Mouse (Mus musculus): ENCODE results near the gene Gm28372. TPM values are rescaled to one million over a fixed set of nuclear protein-coding genes. Genes with fewer than 3 reads are reported as not detected.

The Gm28372 gene
- total and polyA plus RNA-seq, 2 experiments from 2014 or later, result 0.20 TPM; not detected in 1

DNA sequence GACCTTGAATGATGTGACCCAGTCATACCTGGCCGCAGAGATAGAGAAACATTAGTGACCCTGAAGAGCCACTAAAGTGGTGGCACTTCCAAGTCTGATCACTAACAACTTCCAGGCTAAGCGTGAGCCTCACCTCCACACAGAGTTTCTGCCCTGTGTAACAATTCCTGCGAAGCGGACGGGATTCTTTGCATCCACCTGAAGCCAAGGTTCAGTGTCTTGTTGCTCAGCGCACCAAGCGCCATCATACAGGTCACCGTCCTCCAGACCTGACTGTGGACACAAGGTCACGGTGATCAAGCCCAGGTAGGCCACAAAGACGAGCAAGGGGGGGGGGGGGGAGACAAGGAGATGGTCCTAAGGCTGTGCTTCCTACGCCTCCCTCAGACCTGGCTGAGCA, 9.3 kb upstream of the Gm28372 start:
- H3K9me3 ChIP-seq (ENCODE audit: low read length), result no peaks in the 10 kb centered on the region
- peaks cover 3% of the 10 kb centered on the region; the same call in 1 of the 2 replicates for H3K4me1 ChIP-seq (ENCODE audit: insufficient read depth, low read length)
- H3K4me2 ChIP-seq (ENCODE audit: low read depth, low read length), result no peak overlapping the region
- H3K27ac ChIP-seq, result no peak overlapping the region
- H3K4me3 ChIP-seq (ENCODE audit: low read length), result no peak overlapping the region
- ATAC-seq, result no peak
- no peak overlapping the region for H3K9ac ChIP-seq (replicated peaks; ENCODE audit: low read length)
- DNase-seq (ENCODE audit: low spot score), result no peak
- WGBS, result 96% methylated on average over 11 of the region's 11 CpGs
- H3K27me3 ChIP-seq (ENCODE audit: insufficient read depth, low read length), result no peaks in the 10 kb centered on the region
- H3K36me3 ChIP-seq (ENCODE audit: insufficient read depth, low read length), result peaks cover 10% of the 10 kb centered on the region; the same call in 1 of the 2 replicates
- TF ChIP-seq CTCF (IDR thresholded peaks at IDR 0.05; ENCODE audit: low read depth), result no peak

DNA sequence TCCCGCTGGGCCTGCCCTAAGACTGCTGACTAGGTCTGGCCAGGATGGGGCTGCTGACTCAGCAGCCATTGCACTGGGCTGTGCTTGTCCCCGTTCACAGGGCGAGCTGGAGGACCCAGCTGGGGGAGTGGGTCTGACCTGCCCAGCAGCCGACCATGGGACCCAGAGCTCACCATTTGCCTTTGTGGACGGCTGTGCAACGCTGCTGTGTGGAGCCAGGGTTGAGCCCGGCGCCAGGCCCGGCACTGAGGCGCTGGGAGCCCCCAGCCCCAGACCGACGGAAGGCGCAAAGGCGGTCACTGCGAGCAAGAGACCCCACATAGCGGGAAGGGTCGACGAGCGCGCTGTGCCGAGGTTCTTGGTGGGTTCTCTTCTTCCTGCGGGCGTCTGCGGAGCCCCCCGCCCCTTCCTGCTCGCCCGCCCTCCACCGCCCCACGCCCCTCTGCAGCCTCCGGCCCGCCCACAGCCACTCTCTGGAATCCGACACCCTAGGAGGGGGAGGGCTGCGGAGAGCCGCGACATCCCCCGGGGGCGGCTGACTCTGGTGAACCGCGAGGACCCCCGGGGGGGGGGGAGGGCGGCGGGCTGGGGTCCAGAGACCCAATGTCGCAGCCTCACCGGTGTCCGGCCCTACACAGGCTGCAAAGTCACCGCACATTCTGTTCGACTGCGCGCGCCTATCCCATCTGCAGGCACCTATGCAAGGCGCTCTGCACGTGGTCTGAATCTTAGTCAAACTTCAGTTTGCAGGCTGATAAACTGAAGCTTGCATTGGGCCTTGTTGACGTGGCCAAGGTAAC, 7.7 kb upstream of the Gm28372 start, which contains the start of gene Cpxm1:
Gene Cpxm1 (minus strand): TSS at position 389 of the 800 bp plus-strand sequence.
- ATAC-seq (peak; percentile 85), DNase-seq (ENCODE audit: low spot score) (peak; percentile 40)
- no peaks in the 10 kb centered on the region for H3K9me3 ChIP-seq (ENCODE audit: low read length)
- peak within 1 kb of the TSS; percentile 52 for H3K4me3 ChIP-seq (ENCODE audit: low read length)
- TF ChIP-seq CTCF (IDR thresholded peaks at IDR 0.05; ENCODE audit: low read depth), result no peak
- WGBS, result under 1% methylated on average over 40 of the region's 53 CpGs
- H3K4me1 ChIP-seq (ENCODE audit: insufficient read depth, low read length), result peaks cover 3% of the 10 kb centered on the region; the same call in 1 of the 2 replicates
- peak within 1 kb of the TSS; percentile 94 for H3K4me2 ChIP-seq (ENCODE audit: low read depth, low read length)
- peaks cover 7% of the 10 kb centered on the region; the same call in 1 of the 2 replicates for H3K36me3 ChIP-seq (ENCODE audit: insufficient read depth, low read length)
- peak within 1 kb of the TSS; percentile 57 for H3K9ac ChIP-seq (replicated peaks; ENCODE audit: low read length)
- no peak within 1 kb of the TSS for H3K27ac ChIP-seq
- H3K27me3 ChIP-seq (ENCODE audit: insufficient read depth, low read length), result no peaks in the 10 kb centered on the region

DNA sequence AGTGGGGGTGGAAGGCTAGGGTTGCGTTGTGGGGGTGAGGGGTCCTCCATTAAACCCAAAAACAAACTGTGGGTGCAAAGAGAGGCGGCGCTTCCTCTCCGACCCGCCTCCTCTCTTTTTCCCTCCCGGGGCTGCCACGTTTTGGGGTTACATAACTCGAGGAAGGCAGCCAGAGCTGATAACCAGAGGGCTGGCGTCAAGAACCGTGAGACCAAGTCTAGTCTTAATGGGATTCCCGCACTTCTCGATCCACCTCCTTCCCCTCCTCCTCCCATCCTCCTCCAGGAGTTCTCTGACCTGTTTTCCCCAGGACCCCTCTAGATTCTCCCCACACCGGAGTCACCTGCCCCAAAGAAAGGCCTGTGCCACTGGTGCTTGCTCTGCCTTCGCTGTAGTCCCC, 6.9 kb upstream of the Gm28372 start:
- DNase-seq (ENCODE audit: low spot score), result no peak
- H3K9ac ChIP-seq (replicated peaks; ENCODE audit: low read length), result no peak overlapping the region
- H3K4me1 ChIP-seq (ENCODE audit: insufficient read depth, low read length), result peaks cover 3% of the 10 kb centered on the region; the same call in 1 of the 2 replicates
- H3K27ac ChIP-seq, result no peak overlapping the region
- peak overlapping the region; percentile 94 for H3K4me2 ChIP-seq (ENCODE audit: low read depth, low read length)
- H3K4me3 ChIP-seq (ENCODE audit: low read length), result peak overlapping the region; percentile 52
- H3K9me3 ChIP-seq (ENCODE audit: low read length), result no peaks in the 10 kb centered on the region
- peaks cover 5% of the 10 kb centered on the region; the same call in 1 of the 2 replicates for H3K36me3 ChIP-seq (ENCODE audit: insufficient read depth, low read length)
- ATAC-seq, result no peak
- H3K27me3 ChIP-seq (ENCODE audit: insufficient read depth, low read length), result no peaks in the 10 kb centered on the region
- 21% methylated on average over 14 of the region's 14 CpGs for WGBS
- TF ChIP-seq CTCF (IDR thresholded peaks at IDR 0.05; ENCODE audit: low read depth), result no peak

DNA sequence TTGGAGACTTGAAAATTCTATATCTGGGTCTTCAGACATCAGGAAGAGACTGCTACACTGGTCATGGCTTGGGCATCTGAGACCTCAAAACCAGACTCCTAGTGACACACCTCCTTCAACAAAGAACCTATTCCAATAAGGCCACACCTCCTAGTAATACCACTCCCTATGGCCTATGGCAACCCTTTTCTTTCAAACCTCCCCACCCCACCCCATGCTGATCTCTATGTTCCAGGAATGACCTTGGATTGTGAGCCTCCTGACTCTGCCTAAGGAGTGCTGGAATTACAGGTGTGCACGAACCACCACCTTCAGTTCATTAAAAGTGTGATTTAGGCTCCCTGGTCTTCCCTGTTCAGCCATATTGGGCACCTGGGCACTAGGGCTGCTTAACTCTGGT, 5.0 kb upstream of the Gm28372 start:
- 96% methylated on average over 1 of the region's 1 CpGs for WGBS

DNA sequence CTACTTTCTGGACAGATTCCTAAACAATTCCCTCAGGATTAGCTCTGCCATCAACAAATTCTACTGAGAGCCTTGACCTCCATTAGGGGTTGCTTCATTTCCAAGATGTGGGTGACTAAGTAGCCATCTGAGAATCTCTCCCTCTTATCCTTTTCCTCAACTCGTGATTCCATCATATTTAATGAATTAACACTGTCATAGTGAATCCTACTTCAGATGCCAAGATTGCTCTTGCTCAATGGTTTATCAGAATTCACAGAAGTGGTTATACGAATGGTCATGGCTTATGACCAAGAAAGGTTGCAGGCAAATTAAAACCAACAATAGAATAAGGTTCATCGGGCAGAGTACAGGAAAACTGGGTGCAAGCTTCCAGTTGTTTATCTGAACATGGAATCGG, 3.1 kb upstream of the Gm28372 start:
- H3K9me3 ChIP-seq (ENCODE audit: low read length), result no peaks in the 10 kb centered on the region
- H3K36me3 ChIP-seq (ENCODE audit: insufficient read depth, low read length), result no peaks in the 10 kb centered on the region
- H3K4me3 ChIP-seq (ENCODE audit: low read length), result no peak overlapping the region
- H3K9ac ChIP-seq (replicated peaks; ENCODE audit: low read length), result no peak overlapping the region
- no peak for TF ChIP-seq CTCF (IDR thresholded peaks at IDR 0.05; ENCODE audit: low read depth)
- H3K27ac ChIP-seq, result no peak overlapping the region
- WGBS, result 83% methylated on average over 4 of the region's 4 CpGs
- H3K27me3 ChIP-seq (ENCODE audit: insufficient read depth, low read length), result no peaks in the 10 kb centered on the region
- ATAC-seq (no peak), DNase-seq (ENCODE audit: low spot score) (no peak)
- H3K4me1 ChIP-seq (ENCODE audit: insufficient read depth, low read length), result peaks cover 3% of the 10 kb centered on the region; the same call in 1 of the 2 replicates
- no peak overlapping the region for H3K4me2 ChIP-seq (ENCODE audit: low read depth, low read length)

More for the DNA sequence above, 5.0 kb upstream of the Gm28372 start:
- ATAC-seq (no peak), DNase-seq (ENCODE audit: low spot score) (no peak)
- TF ChIP-seq CTCF (IDR thresholded peaks at IDR 0.05; ENCODE audit: low read depth), result no peak
- Histone ChIP-seq H3K27ac (no peak overlapping the region), H3K4me1 (ENCODE audit: insufficient read depth, low read length) (peaks cover 3% of the 10 kb centered on the region; the same call in 1 of the 2 replicates), H3K36me3 (ENCODE audit: insufficient read depth, low read length) (no peaks in the 10 kb centered on the region), H3K27me3 (ENCODE audit: insufficient read depth, low read length) (no peaks in the 10 kb centered on the region), H3K4me3 (ENCODE audit: low read length) (no peak overlapping the region), H3K9ac (replicated peaks; ENCODE audit: low read length) (no peak overlapping the region), H3K9me3 (ENCODE audit: low read length) (no peaks in the 10 kb centered on the region), H3K4me2 (ENCODE audit: low read depth, low read length) (no peak overlapping the region)

DNA sequence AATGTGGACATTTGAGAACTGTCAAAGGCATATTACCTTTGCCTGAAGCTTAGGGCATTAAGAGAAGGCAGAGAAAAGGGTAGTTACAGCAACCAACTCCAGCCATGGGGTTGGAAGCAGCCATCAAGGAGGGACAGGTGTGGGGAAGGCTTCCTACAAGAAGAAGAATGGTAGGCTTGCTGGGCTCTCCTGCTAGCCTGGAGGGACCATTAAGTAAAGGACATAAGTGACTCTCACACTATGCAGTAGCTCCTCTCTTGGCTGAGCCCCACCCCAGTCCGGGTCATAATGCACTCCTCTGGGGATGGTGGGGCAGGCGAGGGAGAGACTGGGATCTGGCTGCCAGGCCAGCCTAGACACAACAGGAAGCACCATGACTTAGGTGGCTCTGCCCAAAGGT, 1.1 kb downstream of the Gm28372 start, which contains the start of gene Tmem239:
Gene Tmem239 (plus strand): TSS at position 301 of the 400 bp plus-strand sequence.
- no peak for DNase-seq (ENCODE audit: low spot score)
- H3K27ac ChIP-seq, result no peak within 1 kb of the TSS
- no peaks in the 10 kb centered on the region for H3K9me3 ChIP-seq (ENCODE audit: low read length)
- H3K9ac ChIP-seq (replicated peaks; ENCODE audit: low read length), result no peak within 1 kb of the TSS
- H3K4me3 ChIP-seq (ENCODE audit: low read length), result no peak within 1 kb of the TSS
- no peak for ATAC-seq
- no peak for TF ChIP-seq CTCF (IDR thresholded peaks at IDR 0.05; ENCODE audit: low read depth)
- no peaks in the 10 kb centered on the region for H3K36me3 ChIP-seq (ENCODE audit: insufficient read depth, low read length)
- no peaks in the 10 kb centered on the region for H3K27me3 ChIP-seq (ENCODE audit: insufficient read depth, low read length)
- no peak within 1 kb of the TSS for H3K4me2 ChIP-seq (ENCODE audit: low read depth, low read length)
- H3K4me1 ChIP-seq (ENCODE audit: insufficient read depth, low read length), result 0 out of 2 replicates have a peak, but pooled peaks cover 3% of the 10 kb centered on the region
- 87% methylated on average over 2 of the region's 2 CpGs for WGBS
